10 mouse cellular contexts compared by ENCODE assay signal in the genomic region with DNA sequence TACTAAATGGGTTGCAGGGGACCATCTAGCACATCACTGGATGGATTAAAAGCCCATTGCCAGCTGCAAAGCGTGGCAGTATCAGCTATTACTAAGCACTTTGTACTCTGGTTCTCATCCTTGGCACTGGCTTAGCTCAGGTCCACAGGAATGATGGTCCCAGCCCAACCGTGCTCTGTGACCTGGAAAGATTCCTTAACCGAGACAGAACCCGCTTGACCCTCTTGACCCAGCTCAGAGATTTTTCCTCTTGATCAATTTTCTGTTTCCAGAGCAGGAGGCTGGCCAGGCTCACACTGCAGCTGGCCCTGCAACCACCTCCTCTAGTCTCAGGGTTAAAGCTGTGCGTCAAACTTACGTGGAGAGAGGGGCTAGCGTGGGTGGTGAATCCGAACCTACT. TPM values are rescaled to one million over a fixed set of nuclear protein-coding genes. Genes with fewer than 3 reads are reported as not detected.
DNase-seq lines count a peak whose midpoint lies in the region; ATAC-seq and TF ChIP-seq lines count a peak whose summit lies in the region.
"Had no signal": no experiment of that assay in that cellular context is flagged by ENCODE, and none has a peak within 500 bp of the region (broad histone marks: within the 10 kb centered on the region; RNA-seq: fewer than 3 reads in every experiment).

No protein-coding gene starts in this region.

- no peaks in the 10 kb centered on the region for H3K9me3 ChIP-seq in forebrain, embryonic 13.5 days (replicated peaks)

- 39% methylated on average over 8 of the region's 8 CpGs for WGBS in forebrain, embryonic 13.5 days

- H3K4me2 ChIP-seq in forebrain, embryonic 13.5 days, result peak overlapping the region; percentile 77
- peak overlapping the region; percentile 63 for H3K4me2 ChIP-seq in myocyte (ENCODE audit: low read depth)

- H3K79me2 ChIP-seq in myocyte (ENCODE audit: control insufficient read depth, insufficient read depth), result no peaks in the 10 kb centered on the region

- ATAC-seq in forebrain, embryonic 13.5 days, result no peak
- no peak for ATAC-seq in frontal cortex, adult (ENCODE audit: low TSS enrichment)

- H3K4me3 ChIP-seq in layer of hippocampus, adult 2 months, result peak overlapping the region; percentile 50; the same call in 1 of the 2 replicates
- H3K4me3 ChIP-seq in forebrain, embryonic 13.5 days, result peak overlapping the region; percentile 48
- peak overlapping the region; percentile 22 for H3K4me3 ChIP-seq in myocyte

- no peak for TF ChIP-seq CTCF in layer of hippocampus, adult 2 months (conservative IDR thresholded peaks at IDR 0.05)

- no peak for TF ChIP-seq POLR2A in myocyte (IDR thresholded peaks at IDR 0.05; ENCODE audit: insufficient read length, low read depth)

- H3K9ac ChIP-seq in forebrain, embryonic 13.5 days, result peak overlapping the region; percentile 72

- H3K4me1 ChIP-seq in forebrain, embryonic 13.5 days, result peaks cover 36% of the 10 kb centered on the region

- H3K27me3 ChIP-seq in forebrain, embryonic 13.5 days, result no peaks in the 10 kb centered on the region
- no peaks in the 10 kb centered on the region for H3K27me3 ChIP-seq in myocyte (ENCODE audit: control insufficient read depth, insufficient read depth, insufficient read length)

- H3K36me3 ChIP-seq in forebrain, embryonic 13.5 days (ENCODE audit: poor library complexity, severe bottlenecking), result no peaks in the 10 kb centered on the region
- H3K36me3 ChIP-seq in myocyte (ENCODE audit: control insufficient read depth, insufficient read depth), result no peaks in the 10 kb centered on the region

- no peak for DNase-seq in layer of hippocampus, adult 2 months (ENCODE audit: low spot score in 2 of 2)
- DNase-seq in layer of hippocampus, adult 11-12 months (ENCODE audit: low spot score), result no peak
- peak; percentile 70 for DNase-seq in kidney, adult 9 months
- DNase-seq in right cerebral cortex, postnatal 14 days, result no peak
- DNase-seq in gastrocnemius, postnatal 25 days, result no peak
- DNase-seq: adrenal gland, postnatal 25 days had no signal

- H3ac ChIP-seq in myocyte (ENCODE audit: control insufficient read depth, insufficient read length), result no peak overlapping the region

- peak overlapping the region; percentile 65; the same call in 1 of the 2 replicates for H3K27ac ChIP-seq in layer of hippocampus, adult 2 months
- no peak overlapping the region for H3K27ac ChIP-seq in forebrain, embryonic 13.5 days

TF ChIP-seq in myocyte, 11 proteins besides CTCF, POLR2A, EP300 and RAD21:
- no peak for TF ChIP-seq MAX (IDR thresholded peaks at IDR 0.05; ENCODE audit: low read depth)
- no peak for TF ChIP-seq CEBPB (IDR thresholded peaks at IDR 0.05; ENCODE audit: insufficient read depth, poor library complexity, severe bottlenecking)
- TF ChIP-seq SRF (IDR thresholded peaks at IDR 0.05; ENCODE audit: control insufficient read depth, insufficient read length, low read depth), result no peak
- no peak for TF ChIP-seq USF1 (IDR thresholded peaks at IDR 0.05; ENCODE audit: low read depth)
- no peak for TF ChIP-seq MYOG (IDR thresholded peaks at IDR 0.05; ENCODE audit: control insufficient read depth in 1 of 3, insufficient read depth in 1 of 3, insufficient read length in 2 of 3, low read depth in 2 of 3)
- TF ChIP-seq MYOD1 (IDR thresholded peaks at IDR 0.05; ENCODE audit: control insufficient read depth in 1 of 3, insufficient read length in 2 of 3, low read depth in 2 of 3), result no peak
- TF ChIP-seq REST (IDR thresholded peaks at IDR 0.05; ENCODE audit: insufficient read depth, insufficient read length), result no peak
- TF ChIP-seq E2F4 (IDR thresholded peaks at IDR 0.05; ENCODE audit: insufficient read depth), result no peak
- TF ChIP-seq POLR2AphosphoS2 (IDR thresholded peaks at IDR 0.05; ENCODE audit: insufficient read length, low read depth), result no peak
- no peak for TF ChIP-seq TCF3 (IDR thresholded peaks at IDR 0.05; ENCODE audit: insufficient read length, low read depth)

RNA-seq across cellular contexts. Expression of a gene that starts 1.0 kb away (rescaled TPM):
- 10 to 100 TPM; 23.6 to 24.4 TPM for total RNA-seq in layer of hippocampus, adult 2 months (2021)
- 26.7 and 30.0 TPM in 2 replicates for polyA plus RNA-seq in forebrain, embryonic 13.5 days (2015; fragmentation: Nextera tagmentation; extraction: Ambion mirVana)
- 4.1 TPM for polyA plus RNA-seq in myocyte (2012; fragmentation: generic; extraction: Trizol)
- total RNA-seq in gastrocnemius, postnatal 25 days (2021), result under 1 TPM in 1 of 2 experiments, not detected in 1; 0.18 TPM
- total RNA-seq: neutrophil, adult 5-6 weeks had no signal

Comparison
In these comparisons a context has a peak if more than half of its experiments do, and no peak if none do; other contexts are left out.
1. RNA of a gene that starts 1.0 kb away (total RNA-seq): 23.6 to 24.4 TPM in layer of hippocampus, adult 2 months; 0.18 TPM in gastrocnemius, postnatal 25 days; every median in the first group is over 10 times any median in the second.
2. Peak in every context shown above with its lines, with median percentiles within 50 percentile points of each other: H3K4me3 ChIP-seq.